Mouse (Mus musculus) CH12.LX (cell line): ENCODE measurements around the gene Gdf9. TPM values are rescaled to one million over a fixed set of nuclear protein-coding genes. Genes with fewer than 3 reads are reported as not detected.

Experiments used
- DNase-seq: peaks from one replicate; pipeline ENCODE4 v3.0.0-alpha.2; 2013; ENCODE audit errors: extremely low read depth
- H3K27ac ChIP-seq: 2 replicates; pipeline ENCODE4 v1.5.1; 2012; ENCODE audit warnings: low read depth, mild to moderate bottlenecking, control low read depth, moderate library complexity; ENCODE audit not compliant: insufficient read depth
- H3K27me3 ChIP-seq: replicated peaks from 2 replicates; pipeline ENCODE3; 2012; ENCODE audit warnings: inconsistent platforms
- H3K36me3 ChIP-seq, 2 experiments: replicated peaks in 1 of 2; 2 replicates each; pipeline versions ENCODE3 to v1.6.1; 2012; ENCODE audit warnings: inconsistent platforms in 1 of 2, low read length in 1 of 2, mild to moderate bottlenecking in 1 of 2, mixed read lengths in 1 of 2, moderate library complexity in 1 of 2; ENCODE audit not compliant: control insufficient read depth in 1 of 2, insufficient read depth in 1 of 2
- H3K4me1 ChIP-seq, 2 experiments: 2 replicates each; pipeline ENCODE4 v1.6.1; 2012; ENCODE audit warnings: inconsistent platforms in 1 of 2, moderate library complexity in 1 of 2; ENCODE audit not compliant: insufficient read depth in 2 of 2, control insufficient read depth in 1 of 2
- H3K4me2 ChIP-seq: 2 replicates; pipeline ENCODE4 v1.6.1; 2012; ENCODE audit warnings: low read depth, mild to moderate bottlenecking, control low read depth; ENCODE audit not compliant: poor library complexity, insufficient read depth, severe bottlenecking
- H3K4me3 ChIP-seq, 3 experiments: fragments of 150-350 bp in 1 of 3; sonication (generic) in 1 of 3; replicated peaks in 1 of 3; 2 replicates each; pipeline versions ENCODE3 to v1.5.1; 2011 to 2012; ENCODE audit warnings: low read depth in 2 of 3, low read length in 2 of 3, mild to moderate bottlenecking in 2 of 3, moderate library complexity in 2 of 3, control low read depth in 1 of 3, improper control_type of control experiment in 1 of 3, inconsistent platforms in 1 of 3, mixed read lengths in 1 of 3; ENCODE audit not compliant: poor library complexity in 1 of 3
- H3K79me2 ChIP-seq: replicated peaks from 2 replicates; pipeline ENCODE4 v1.6.1; 2012; ENCODE audit warnings: mild to moderate bottlenecking, moderate library complexity; ENCODE audit not compliant: control insufficient read depth, poor library complexity, insufficient read depth, severe bottlenecking; ENCODE audit errors: extremely low read depth
- H3K9ac ChIP-seq: 2 replicates; pipeline ENCODE4 v1.6.1; 2012; ENCODE audit warnings: low read depth, mild to moderate bottlenecking, control low read depth, moderate library complexity; ENCODE audit not compliant: insufficient read depth
- H3K9me3 ChIP-seq: replicated peaks from 2 replicates; pipeline ENCODE3; 2012; ENCODE audit warnings: low read length, inconsistent platforms, mixed read lengths
- BHLHE40 ChIP-seq: IDR thresholded peaks from 2 replicates; pipeline ENCODE4 v1.6.1; 2011; ENCODE audit warnings: mild to moderate bottlenecking, low read depth, low read length, improper control_type of control experiment
- CHD1 ChIP-seq: IDR thresholded peaks from 2 replicates; pipeline ENCODE4 v1.6.1; 2012; ENCODE audit warnings: low read depth, low read length, improper control_type of control experiment, inconsistent platforms
- CHD2 ChIP-seq: IDR thresholded peaks from 2 replicates; pipeline ENCODE4 v1.6.1; 2011; ENCODE audit warnings: low read length, improper control_type of control experiment
- E2F4 ChIP-seq: IDR thresholded peaks from 2 replicates; pipeline ENCODE4 v1.6.1; 2011; ENCODE audit warnings: low read depth, low read length, improper control_type of control experiment; ENCODE audit not compliant: insufficient replicate concordance
- ELF1 ChIP-seq: IDR thresholded peaks from 2 replicates; pipeline ENCODE4 v1.6.1; 2014; ENCODE audit warnings: low read depth, mild to moderate bottlenecking, inconsistent platforms, low read length, improper control_type of control experiment
- ETS1 ChIP-seq: conservative IDR thresholded peaks from 2 replicates; pipeline ENCODE4 v1.6.1; 2012; ENCODE audit warnings: low read depth, mild to moderate bottlenecking, inconsistent platforms, low read length, improper control_type of control experiment, moderate library complexity
- HCFC1 ChIP-seq: IDR thresholded peaks from 2 replicates; pipeline ENCODE4 v1.6.1; 2012; ENCODE audit warnings: low read depth, mild to moderate bottlenecking, inconsistent platforms, low read length, improper control_type of control experiment
- JUN ChIP-seq: IDR thresholded peaks from 2 replicates; pipeline ENCODE4 v1.6.1; 2011; ENCODE audit warnings: low read depth, mild to moderate bottlenecking, low read length, improper control_type of control experiment, moderate library complexity; ENCODE audit not compliant: insufficient read depth
- KAT2A ChIP-seq: IDR thresholded peaks from 2 replicates; pipeline ENCODE4 v1.6.1; 2012; ENCODE audit warnings: low read length, improper control_type of control experiment, inconsistent platforms; ENCODE audit not compliant: insufficient replicate concordance
- MAFK ChIP-seq: IDR thresholded peaks from 2 replicates; pipeline ENCODE4 v1.6.1; 2011; ENCODE audit warnings: low read length, improper control_type of control experiment; ENCODE audit not compliant: insufficient replicate concordance
- MAX ChIP-seq: IDR thresholded peaks from 2 replicates; pipeline ENCODE4 v1.6.1; 2011; ENCODE audit warnings: low read length, improper control_type of control experiment
- MEF2A ChIP-seq: IDR thresholded peaks from 2 replicates; pipeline ENCODE4 v1.6.1; 2014; ENCODE audit warnings: low read depth, mild to moderate bottlenecking, inconsistent platforms, low read length, improper control_type of control experiment, borderline replicate concordance
- MXI1 ChIP-seq: IDR thresholded peaks from 2 replicates; pipeline ENCODE4 v1.6.1; 2011; ENCODE audit warnings: mild to moderate bottlenecking, low read depth, low read length, improper control_type of control experiment
- NELFE ChIP-seq: IDR thresholded peaks from 2 replicates; pipeline ENCODE4 v1.6.1; 2011; ENCODE audit warnings: low read depth, low read length, improper control_type of control experiment
- NRF1 ChIP-seq: IDR thresholded peaks from 2 replicates; pipeline ENCODE4 v1.6.1; 2014; ENCODE audit warnings: low read depth, mild to moderate bottlenecking, inconsistent platforms, low read length, improper control_type of control experiment, moderate library complexity
- PAX5 ChIP-seq: IDR thresholded peaks from 2 replicates; pipeline ENCODE4 v1.6.1; 2012; ENCODE audit warnings: low read length, inconsistent platforms, mixed read lengths
- POLR2A ChIP-seq: IDR thresholded peaks from 2 replicates; pipeline ENCODE4 v1.6.1; 2011; ENCODE audit warnings: low read depth, mild to moderate bottlenecking, improper control_type of control experiment, low read length
- POLR2AphosphoS2 ChIP-seq: IDR thresholded peaks from 2 replicates; pipeline ENCODE4 v1.6.1; 2011; ENCODE audit warnings: low read depth, low read length, improper control_type of control experiment
- RAD21 ChIP-seq: IDR thresholded peaks from 2 replicates; pipeline ENCODE4 v1.6.1; 2011; ENCODE audit warnings: low read depth, mild to moderate bottlenecking, low read length, improper control_type of control experiment, moderate library complexity
- RCOR1 ChIP-seq: conservative IDR thresholded peaks from 2 replicates; pipeline ENCODE4 v1.6.1; 2012; ENCODE audit warnings: low read depth, mild to moderate bottlenecking, inconsistent platforms, low read length, improper control_type of control experiment
- SIN3A ChIP-seq: IDR thresholded peaks from 2 replicates; pipeline ENCODE4 v1.6.1; 2012; ENCODE audit warnings: low read length, improper control_type of control experiment, inconsistent platforms
- SMC3 ChIP-seq: IDR thresholded peaks from 2 replicates; pipeline ENCODE4 v1.6.1; 2011; ENCODE audit warnings: low read depth, low read length, improper control_type of control experiment
- TBP ChIP-seq: conservative IDR thresholded peaks from 2 replicates; pipeline ENCODE4 v1.6.1; 2011; ENCODE audit warnings: low read depth, low read length, improper control_type of control experiment
- TCF12 ChIP-seq: IDR thresholded peaks from 2 replicates; pipeline ENCODE4 v1.6.1; 2014; ENCODE audit warnings: low read depth, mild to moderate bottlenecking, inconsistent platforms, low read length, improper control_type of control experiment
- UBTF ChIP-seq: IDR thresholded peaks from 2 replicates; pipeline ENCODE4 v1.6.1; 2012; ENCODE audit warnings: low read depth, mild to moderate bottlenecking, inconsistent platforms, low read length, improper control_type of control experiment, moderate library complexity
- USF2 ChIP-seq: conservative IDR thresholded peaks from 2 replicates; pipeline ENCODE4 v1.6.1; 2011; ENCODE audit warnings: low read depth, low read length, improper control_type of control experiment
- ZC3H11A ChIP-seq: IDR thresholded peaks from 2 replicates; pipeline ENCODE4 v1.6.1; 2012; ENCODE audit warnings: low read depth, mild to moderate bottlenecking, inconsistent platforms, low read length, improper control_type of control experiment
- ZNF384 ChIP-seq: IDR thresholded peaks from 2 replicates; pipeline ENCODE4 v1.6.1; 2012; ENCODE audit warnings: low read depth, low read length, improper control_type of control experiment, inconsistent platforms
- dilution Hi-C: fragments of 300-500 bp; cut with MboI; formaldehyde crosslinking; loops from 2 replicates; pipeline ENCODE4 v1.14.3; 2020; ENCODE audit warnings: low sequenced_read_pairs; ENCODE audit not compliant: extremely low pct_unique_long_range_greater_than_20kb, extremely low pct_ligation_motif_present
- in situ Hi-C: fragments of 300-500 bp; cut with MboI; formaldehyde crosslinking; loops from 3 replicates; pipeline ENCODE4 v1.14.3; 2019; ENCODE audit warnings: low sequenced_read_pairs, low pct_ligation_motif_present, low pct_unique_long_range_greater_than_20kb, mixed read lengths
- polyA plus RNA-seq: library from polyadenylated mRNA; unstranded; fragments of >175 nt; gene quantifications from 2 replicates; pipeline ENCODE4 v1.2.1, GENCODE M21; 2012; ENCODE audit warnings: low read depth; ENCODE audit not compliant: insufficient read length
- total RNA-seq, 2 experiments: library from RNA; depleted of rRNA; stranded (reverse); fragments of 300-350 nt in 1 of 2; fragments of >200 nt in 1 of 2; gene quantifications; 2 replicates each; pipeline ENCODE4 v1.2.3; 2012 to 2014

Gene Gdf9
- total and polyA plus RNA-seq, 3 experiments = 0.13 to 0.16 TPM; not detected in 1

DNA sequence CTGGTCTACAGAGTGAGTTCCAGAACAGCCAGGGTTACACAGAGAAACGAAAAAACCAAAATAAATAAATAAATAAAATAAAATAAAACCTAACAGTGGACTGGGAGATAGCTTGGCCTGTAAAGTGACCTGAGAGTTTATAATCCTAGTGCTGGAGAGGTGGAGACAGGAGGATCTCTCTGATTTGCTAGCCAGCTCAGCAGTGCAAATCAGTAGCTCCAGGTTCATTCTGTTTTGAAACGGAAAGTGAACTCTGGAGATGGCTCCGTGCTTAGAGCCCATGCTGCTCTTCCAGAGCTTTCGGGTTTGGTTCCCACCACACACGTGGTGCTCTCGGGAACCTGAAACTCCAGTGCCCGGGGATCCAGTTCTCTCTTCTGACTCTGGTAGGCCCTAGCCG is 17.2 kb downstream of the Gdf9 start:
- H3K4me1 ChIP-seq = 0 out of 4 replicates have a peak, but pooled peaks cover 0 to 2% of the 10 kb centered on the region in 2 experiments
- H3K27me3 ChIP-seq = peaks cover 1% of the 10 kb centered on the region
- H3K4me3 ChIP-seq = no peak overlapping the region
- H3K9me3 ChIP-seq = no peaks in the 10 kb centered on the region
- no peaks in the 10 kb centered on the region for H3K79me2 ChIP-seq
- no peak for TF ChIP-seq PAX5
- no peak for TF ChIP-seq TCF12
- no peak for TF ChIP-seq MXI1
- TF ChIP-seq UBTF = no peak
- TF ChIP-seq USF2 = no peak
- TF ChIP-seq ZNF384 = no peak
- no peak for TF ChIP-seq JUN
- no peak for TF ChIP-seq ELF1
- TF ChIP-seq CHD2 = no peak
- TF ChIP-seq KAT2A = no peak
- no peak for TF ChIP-seq CHD1
- TF ChIP-seq TBP = no peak
- no peak for TF ChIP-seq RAD21
- no peak for TF ChIP-seq RCOR1
- no peak for TF ChIP-seq BHLHE40
- TF ChIP-seq E2F4 = no peak
- TF ChIP-seq HCFC1 = no peak
- TF ChIP-seq, all 38 proteins: peak for 0
- no peak for DNase-seq
- Histone ChIP-seq H3K36me3 (no peaks in the 10 kb centered on the region), H3K27ac (no peak overlapping the region), H3K4me2 (no peak overlapping the region), H3K9ac (no peak overlapping the region)
- in situ Hi-C loops = no loop called here
- dilution Hi-C loops = no loop called here

DNA sequence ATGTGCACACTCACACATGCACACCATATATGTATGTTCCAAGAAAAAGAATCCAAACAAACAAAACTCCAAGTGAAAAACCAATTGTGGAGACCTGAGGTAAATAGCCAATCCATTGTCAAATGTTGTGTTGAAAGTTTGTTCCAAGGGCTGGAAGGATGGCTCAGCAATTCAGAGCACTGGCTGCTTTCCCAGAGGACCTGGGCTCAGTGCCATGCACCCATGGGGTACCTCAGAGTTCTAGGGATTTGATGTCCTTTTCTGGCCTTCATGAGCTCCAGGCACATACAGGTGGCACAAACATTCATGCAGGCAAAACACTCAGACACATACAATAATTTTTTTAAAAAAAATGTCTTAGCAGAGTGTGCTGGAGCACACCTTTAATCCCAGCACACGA is 17.7 kb downstream of the Gdf9 start:
- H3K79me2 ChIP-seq = no peaks in the 10 kb centered on the region
- no peaks in the 10 kb centered on the region for H3K9me3 ChIP-seq
- no peak for DNase-seq
- peaks cover 1% of the 10 kb centered on the region for H3K27me3 ChIP-seq
- no peak overlapping the region for H3K4me2 ChIP-seq
- no peak overlapping the region for H3K9ac ChIP-seq
- H3K4me3 ChIP-seq = no peak overlapping the region
- H3K4me1 ChIP-seq = 0 out of 4 replicates have a peak, but pooled peaks cover 0 to 2% of the 10 kb centered on the region in 2 experiments
- in situ Hi-C loops = no loop called here
- no peaks in the 10 kb centered on the region for H3K36me3 ChIP-seq
- TF ChIP-seq MEF2A (no peak), SMC3 (no peak), ETS1 (no peak), JUN (no peak), ZC3H11A (no peak), MAX (no peak), CHD2 (no peak), POLR2AphosphoS2 (no peak), HCFC1 (no peak), NRF1 (no peak), RAD21 (no peak), SIN3A (no peak), MAFK (no peak), NELFE (no peak), BHLHE40 (no peak), RCOR1 (no peak), TBP (no peak), POLR2A (no peak)
- dilution Hi-C loops = no loop called here
- no peak overlapping the region for H3K27ac ChIP-seq
